ENCODE assay signal across 14 mouse cellular contexts in genomic region chr12:73445128-73445527, GRCm38 (mm10).
DNase-seq lines count a peak whose midpoint lies in the region; ATAC-seq lines count a peak whose summit lies in the region.
"Had no signal": no experiment of that assay in that cellular context is flagged by ENCODE, and none has a peak within 500 bp of the region (broad histone marks: within the 10 kb centered on the region; RNA-seq: fewer than 3 reads in every experiment).

No protein-coding gene starts in this region.

- H3K9me3 ChIP-seq in kidney, embryonic 14.5 days (ENCODE audit: control insufficient read depth, low read length), result peaks cover 4% of the 10 kb centered on the region; the same call in 1 of the 2 replicates
- H3K9me3 ChIP-seq in limb, embryonic 12.5 days, result no peaks in the 10 kb centered on the region
- H3K9me3 ChIP-seq: hindbrain, embryonic 10.5 days had no signal

- peak overlapping the region; percentile 66 for H3K27ac ChIP-seq in kidney, embryonic 14.5 days (ENCODE audit: low read depth, low read length)
- peak overlapping the region; percentile 84 for H3K27ac ChIP-seq in limb, embryonic 12.5 days
- H3K27ac ChIP-seq: heart, adult 2 months; hindbrain, embryonic 10.5 days; left cerebral cortex, adult 2 months had no signal

- no peak overlapping the region for H3K4me3 ChIP-seq in kidney, embryonic 14.5 days (ENCODE audit: low read length)
- H3K4me3 ChIP-seq in limb, embryonic 12.5 days (replicated peaks), result no peak overlapping the region
- H3K4me3 ChIP-seq: heart, adult 2 months; hindbrain, embryonic 10.5 days; left cerebral cortex, adult 2 months had no signal

- H3K36me3 ChIP-seq in kidney, embryonic 14.5 days (ENCODE audit: control insufficient read depth, insufficient read depth, low read length), result no peaks in the 10 kb centered on the region
- H3K36me3 ChIP-seq in limb, embryonic 12.5 days, result no peaks in the 10 kb centered on the region
- H3K36me3 ChIP-seq: hindbrain, embryonic 10.5 days had no signal

- DNase-seq in kidney, postnatal 25 days, result no peak
- peak; percentile 25 for DNase-seq in thymus, postnatal 25 days
- DNase-seq in thymus, adult 18-20 months, result no peak
- no peak for DNase-seq in left cerebral cortex, postnatal 25 days (ENCODE audit: low spot score in 2 of 2)
- no peak for DNase-seq in cerebellum, adult 8-10 months
- DNase-seq: adrenal gland, postnatal 25 days; cerebellum, adult 11-12 months; heart, adult 2 months had no signal

- H3K4me2 ChIP-seq in kidney, embryonic 14.5 days (replicated peaks; ENCODE audit: low read depth, low read length), result no peak overlapping the region
- peak overlapping the region; percentile 36 for H3K4me2 ChIP-seq in limb, embryonic 12.5 days

- no peaks in the 10 kb centered on the region for H3K27me3 ChIP-seq in kidney, embryonic 14.5 days (ENCODE audit: control insufficient read depth, insufficient read depth, low read length)
- H3K27me3 ChIP-seq in limb, embryonic 12.5 days, result no peaks in the 10 kb centered on the region

- peaks cover 4% of the 10 kb centered on the region; the same call in 1 of the 2 replicates for H3K4me1 ChIP-seq in kidney, embryonic 14.5 days (ENCODE audit: control insufficient read depth, insufficient read depth, low read length)
- H3K4me1 ChIP-seq in limb, embryonic 12.5 days (replicated peaks), result peaks cover 56% of the 10 kb centered on the region

- H3K9ac ChIP-seq in kidney, embryonic 14.5 days (ENCODE audit: low read depth, low read length), result no peak overlapping the region
- no peak overlapping the region for H3K9ac ChIP-seq in limb, embryonic 12.5 days (replicated peaks)

- intact Hi-C loops in left cerebral cortex, postnatal 25 days (cut with DNase I), result no loop called here

- WGBS in kidney, embryonic 14.5 days, result 52% methylated on average over 10 of the region's 10 CpGs
- WGBS in limb, embryonic 12.5 days, result 42% methylated on average over 10 of the region's 10 CpGs

- no peak for ATAC-seq in kidney, embryonic 14.5 days (ENCODE audit: low FRiP score, low TSS enrichment)
- no peak for ATAC-seq in limb, embryonic 12.5 days (ENCODE audit: insufficient number of reproducible peaks, insufficient read depth, low FRiP score, low TSS enrichment, low read depth)
- ATAC-seq: forebrain, embryonic 16.5 days; midbrain, embryonic 16.5 days had no signal
